Mouse (Mus musculus) megakaryocyte progenitor cell, adult 5-6 weeks (primary cell): Measurements from ENCODE around the gene Cblc. TPM values are rescaled to one million over a fixed set of nuclear protein-coding genes. Genes with fewer than 3 reads are reported as not detected.
"Not testable (repeated sequence)": the region's sequence is repeated elsewhere in the genome, so short reads cannot be mapped to it uniquely, and the experiment has no call there.

Source experiments
- ATAC-seq: replicated peaks from 2 replicates; pipeline ENCODE4 v1.8.0; 2016; ENCODE audit warnings: mild to moderate bottlenecking, moderate TSS enrichment, inconsistent platforms; ENCODE audit not compliant: poor library complexity
- total RNA-seq, 2 experiments: library from RNA; stranded (forward) in 1 of 2; stranded (reverse) in 1 of 2; fragments of 157-497, 149-512 nt in 1 of 2; fragments of 200-1000 nt in 1 of 2; gene quantifications; 2 replicates each; pipeline versions ENCODE4 v1.2.3 to v1.2.4; 2015 to 2017

Cblc gene
- total RNA-seq, 2 experiments from 2014 or later = not detected

DNA sequence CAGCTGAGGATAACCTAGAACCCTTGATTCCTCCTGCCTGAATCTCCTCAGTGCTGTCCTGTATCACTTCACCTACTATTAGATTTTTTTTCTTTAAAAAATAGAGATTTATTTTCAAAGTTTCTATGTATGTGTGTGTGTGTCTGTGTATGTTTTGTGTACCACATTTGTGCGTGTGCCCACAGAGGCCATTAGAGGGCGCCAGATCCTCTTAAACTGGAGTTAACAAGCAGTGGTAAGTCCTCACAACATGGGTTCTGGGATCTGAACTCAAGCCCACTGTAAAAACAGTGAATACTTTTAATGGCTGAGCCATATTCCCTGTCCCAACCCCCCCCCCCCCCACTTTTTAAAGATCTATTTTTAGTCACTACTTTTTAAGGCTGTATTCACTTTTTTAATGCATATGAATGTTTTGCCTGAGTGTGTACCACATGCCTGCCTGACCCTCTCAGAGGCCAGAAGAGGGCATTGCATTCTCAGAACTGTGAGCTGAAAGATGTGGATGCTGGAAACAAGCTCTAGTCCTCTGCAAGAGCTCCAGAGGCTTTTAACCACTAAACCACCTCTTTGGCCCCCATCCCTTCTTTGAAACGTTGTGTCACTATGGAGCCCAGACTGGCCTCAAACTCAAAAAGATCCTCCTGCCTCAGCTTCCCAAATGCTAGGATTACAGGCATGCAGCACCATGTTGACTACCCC lies 23.9 kb upstream of the Cblc start:
- no peak for ATAC-seq

DNA sequence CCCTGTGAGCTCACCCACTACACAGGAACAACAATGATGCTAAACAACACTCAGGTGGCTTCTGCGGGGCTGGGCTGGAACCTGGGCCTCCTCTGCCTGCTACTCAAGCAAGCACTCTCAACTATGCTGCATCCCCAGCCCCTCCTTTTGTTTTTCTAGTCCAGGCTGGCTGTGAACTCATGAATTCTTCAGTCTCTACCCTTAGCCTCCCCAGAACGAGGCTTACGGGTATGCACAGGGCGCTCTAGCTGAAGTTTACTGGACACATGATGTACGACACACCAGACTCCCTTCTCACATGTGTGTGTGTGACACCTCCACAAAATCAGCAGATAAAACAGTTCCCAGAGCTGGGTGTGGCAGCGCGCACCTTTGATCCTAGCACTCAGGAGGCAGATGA lies 22.3 kb upstream of the Cblc start:
- ATAC-seq = no peak

DNA sequence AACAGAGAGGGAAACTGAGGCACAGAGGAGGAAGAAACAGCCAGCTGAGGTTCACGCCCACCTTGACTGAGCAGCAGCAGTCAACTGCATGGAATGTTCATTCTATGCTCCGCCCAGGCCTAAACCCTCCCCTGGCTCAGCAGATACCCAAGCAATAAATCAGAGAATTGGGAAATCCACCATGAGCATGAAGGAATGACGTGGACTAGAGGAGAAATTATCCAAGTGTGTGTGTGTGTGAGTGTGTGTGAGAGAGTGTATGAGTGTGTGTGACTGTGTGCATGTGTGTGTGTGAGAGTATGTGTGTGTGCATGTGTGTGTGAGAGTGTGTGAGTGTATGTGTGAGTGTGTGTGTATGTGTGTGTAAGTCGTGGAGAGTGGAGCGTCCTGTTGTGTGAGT lies 21.8 kb upstream of the Cblc start:
- no peak for ATAC-seq

DNA sequence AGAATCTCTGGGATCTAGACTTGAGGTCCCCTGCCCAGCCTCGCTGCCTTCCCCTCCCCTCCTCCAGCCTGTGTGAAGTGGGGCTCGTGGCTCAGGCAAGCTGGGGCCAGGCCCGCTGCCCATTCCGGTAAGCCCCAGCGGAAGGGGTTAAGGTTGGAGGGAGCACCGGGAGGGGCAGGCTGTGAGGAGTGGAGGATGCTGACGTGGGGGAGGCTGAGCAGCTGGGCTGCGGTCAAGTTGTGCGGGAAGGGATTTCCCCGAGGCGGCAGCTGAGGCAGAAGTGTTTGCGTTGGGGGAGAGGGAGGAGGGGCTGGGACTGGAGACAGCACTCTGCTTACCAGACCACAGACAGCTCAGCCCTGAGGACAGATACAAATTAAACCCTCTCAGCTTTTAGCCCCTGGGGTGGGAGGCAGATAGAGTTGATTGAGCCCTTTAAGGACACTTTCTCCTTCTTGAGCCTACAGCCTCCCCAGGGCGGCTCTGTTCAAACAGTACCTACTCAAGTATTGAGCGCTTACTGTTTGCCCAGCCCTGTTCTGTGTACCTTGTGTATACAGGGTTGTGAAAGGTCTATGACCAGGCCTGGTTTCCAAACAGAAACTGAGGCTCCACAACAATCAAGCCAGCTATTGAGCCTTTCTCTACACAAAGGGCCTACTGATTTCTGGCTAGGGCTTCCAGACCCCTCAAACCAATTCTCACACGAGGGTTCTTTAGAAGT lies 20.9 kb upstream of the Cblc start:
- ATAC-seq = peak; percentile 74

DNA sequence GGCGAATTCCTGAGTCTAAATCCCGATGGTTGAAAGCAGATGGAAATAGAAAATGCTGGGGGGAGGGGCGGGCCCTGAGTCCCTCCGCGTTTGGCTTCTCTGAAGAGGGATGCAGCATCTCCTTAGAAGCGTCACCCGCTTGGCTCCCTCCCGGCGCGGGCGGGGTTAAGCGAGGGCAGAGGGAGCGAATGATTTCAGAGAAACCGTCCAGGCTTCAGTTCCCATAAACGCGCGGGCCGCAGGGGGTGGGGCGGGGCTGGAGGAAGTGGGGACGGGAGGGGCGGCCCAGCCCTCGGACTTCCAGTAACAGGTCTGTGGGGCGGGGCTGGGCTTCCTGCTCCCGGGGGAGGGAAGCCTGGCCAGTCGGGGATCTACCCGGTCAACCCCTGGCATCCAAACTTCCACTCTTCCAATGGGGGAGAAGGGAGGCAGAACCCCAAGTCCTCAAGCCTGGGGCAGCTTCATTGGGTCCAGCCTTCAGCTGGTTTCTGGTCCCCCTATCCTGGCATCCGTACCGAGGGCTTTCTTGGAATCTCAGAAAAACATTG lies 19.7 kb upstream of the Cblc start:
- peak; percentile 62 for ATAC-seq

DNA sequence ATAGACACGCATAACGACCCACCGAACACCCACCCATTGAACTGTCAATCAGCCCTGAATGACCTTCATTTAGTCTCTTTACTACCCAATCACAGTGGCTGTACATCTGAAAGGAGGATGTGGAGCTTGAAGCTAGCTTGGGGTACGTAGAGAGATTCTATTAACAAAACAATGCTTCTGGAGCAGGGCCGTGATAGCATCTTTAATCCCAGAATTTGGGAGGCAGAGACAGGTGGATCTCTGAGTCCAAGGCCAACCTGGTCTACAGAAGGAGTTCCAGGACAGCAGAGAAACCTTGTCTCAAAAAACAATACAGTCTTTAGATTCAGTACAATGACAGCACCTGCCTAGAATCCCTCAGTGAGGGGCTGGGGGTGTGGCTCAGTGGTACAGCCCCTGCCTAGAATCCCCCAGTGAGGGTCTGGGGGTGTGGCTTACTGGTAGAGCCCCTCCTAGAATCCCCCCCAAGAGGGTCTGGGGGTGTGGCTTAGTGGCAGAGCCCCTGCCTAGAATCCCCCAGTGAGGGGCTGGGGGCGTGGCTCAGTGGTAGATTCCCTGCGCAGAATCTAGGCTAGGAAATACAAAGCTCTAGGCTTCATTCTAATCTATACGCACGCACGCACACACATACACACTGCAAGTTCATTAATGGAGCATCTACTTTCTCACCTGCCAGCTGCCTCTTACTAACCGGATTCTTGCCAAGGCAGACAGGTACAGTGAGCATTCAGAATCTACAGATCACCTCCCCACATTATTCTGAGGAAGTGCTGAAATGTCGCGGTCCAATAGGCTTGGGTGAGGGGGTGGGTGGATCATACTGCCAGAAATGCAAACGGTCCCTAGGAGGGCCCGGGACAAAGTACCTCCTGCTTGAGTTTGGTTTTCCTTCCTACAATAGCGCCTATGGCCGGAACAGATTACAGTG lies 19.0 kb upstream of the Cblc start:
- peak; percentile 10 for ATAC-seq

DNA sequence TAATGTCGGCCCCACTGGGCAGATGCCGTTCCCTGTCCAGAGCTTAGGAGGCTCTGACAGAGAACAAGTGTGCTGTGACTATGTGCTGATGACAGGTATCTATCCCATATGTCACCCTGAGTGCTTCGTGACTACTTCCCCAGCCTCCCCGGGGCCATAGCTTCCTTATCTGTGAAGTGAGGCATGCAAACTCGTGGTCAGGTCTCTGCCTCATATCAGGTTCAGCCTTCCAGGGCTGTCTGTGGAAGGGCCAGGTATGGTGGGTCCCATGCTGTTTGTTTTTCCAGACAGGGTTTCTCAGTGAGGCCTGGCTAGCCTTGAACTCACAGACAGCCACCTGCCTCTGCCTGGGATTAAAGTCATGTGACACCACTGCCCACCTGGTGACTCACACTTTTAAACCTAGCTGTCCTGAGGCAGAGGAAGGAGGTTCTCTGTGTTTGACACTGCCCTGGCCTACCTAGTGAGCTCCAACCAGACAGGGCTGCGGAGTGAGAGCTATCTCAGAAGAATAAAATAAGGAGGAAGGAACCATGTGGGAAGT lies 17.0 kb upstream of the Cblc start:
- no peak for ATAC-seq

DNA sequence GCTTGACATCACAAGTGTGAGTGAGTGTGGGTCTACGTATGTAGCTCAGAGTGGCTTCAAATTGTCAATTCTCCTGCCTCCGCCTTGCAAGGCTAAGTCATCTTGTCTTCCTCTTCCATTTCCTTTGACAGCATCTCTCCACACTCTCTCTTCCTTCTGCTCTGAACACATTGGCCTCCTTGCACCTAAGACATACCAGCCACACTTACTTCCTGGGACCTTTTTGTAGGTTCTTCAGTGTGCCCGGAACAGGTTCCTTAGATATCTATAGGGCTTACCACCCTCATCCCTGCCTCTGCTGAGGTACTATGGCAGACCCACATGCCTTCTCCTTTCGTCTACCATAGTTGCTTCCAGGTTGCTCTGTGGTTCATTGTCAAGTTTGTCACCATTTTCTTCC lies 16.6 kb upstream of the Cblc start:
- ATAC-seq = no peak

DNA sequence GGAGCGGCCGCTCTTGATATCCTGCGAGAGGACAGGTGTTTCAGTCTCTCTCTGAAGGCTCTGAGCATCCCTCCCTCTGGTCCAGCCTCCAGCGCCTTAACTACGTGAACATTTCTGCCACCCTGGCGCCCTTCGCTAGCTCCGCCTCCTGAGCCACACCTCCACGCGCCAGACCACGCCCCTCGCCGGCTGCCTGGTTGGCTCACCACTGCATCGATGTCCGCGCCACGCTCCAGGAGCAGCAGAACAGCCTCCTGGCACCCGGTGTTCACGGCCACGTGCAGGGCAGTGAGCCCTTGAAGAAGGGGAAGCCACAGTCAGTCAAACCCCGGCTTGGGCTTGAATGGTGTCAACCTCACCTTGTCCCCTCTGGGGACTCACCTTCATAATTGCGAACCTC lies 14.5 kb upstream of the Cblc start:
- ATAC-seq = no peak

DNA sequence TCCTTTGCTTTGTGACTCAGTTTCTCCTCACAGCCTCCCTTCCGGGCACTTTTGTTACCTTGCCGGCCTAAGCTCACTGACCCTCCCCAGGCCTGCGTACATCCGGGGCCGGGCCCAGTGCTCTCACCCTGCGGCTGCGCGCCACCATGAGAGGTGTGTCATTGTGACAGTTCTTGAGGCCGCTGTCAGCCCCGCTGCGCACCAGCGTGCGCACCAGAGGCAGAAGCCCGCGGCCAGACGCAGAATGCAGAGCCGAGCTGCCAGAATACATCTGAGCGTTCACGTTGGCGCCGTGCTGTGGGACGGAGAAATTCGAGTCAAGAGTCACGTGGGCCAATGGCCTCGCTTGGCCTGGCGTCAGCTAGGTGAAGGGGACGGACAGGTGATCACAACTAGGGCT lies 12.8 kb upstream of the Cblc start:
- ATAC-seq = no peak

DNA sequence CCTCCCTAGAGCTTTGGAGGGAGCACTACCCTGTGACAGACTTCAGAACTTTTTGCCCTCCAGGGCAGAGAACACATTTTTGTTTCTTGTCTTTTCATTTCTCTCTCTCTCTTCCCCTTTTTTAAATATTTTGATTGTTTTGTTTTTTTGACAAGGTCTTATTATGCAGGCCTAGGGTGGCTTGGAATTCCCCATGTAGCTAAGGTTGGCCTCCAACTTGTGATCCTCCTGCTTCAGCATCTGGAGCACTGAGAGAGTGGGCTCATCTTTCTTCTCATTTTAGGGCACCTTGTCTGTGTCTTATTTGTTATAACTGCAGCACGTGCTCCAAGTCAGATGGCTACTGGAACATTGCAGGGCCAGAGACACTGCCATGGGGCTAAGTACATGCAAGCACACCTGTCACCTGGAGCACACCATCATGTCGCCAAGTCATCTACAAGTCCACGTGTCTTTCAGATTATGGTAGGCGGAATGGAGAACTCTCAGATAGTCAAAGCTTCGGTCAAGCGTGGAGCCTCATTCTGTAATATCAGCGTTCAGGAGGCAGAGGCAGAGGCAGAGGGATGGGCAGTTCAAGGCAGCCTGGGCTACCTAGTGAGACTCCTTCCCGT lies 9.9 kb upstream of the Cblc start:
- no peak for ATAC-seq

DNA sequence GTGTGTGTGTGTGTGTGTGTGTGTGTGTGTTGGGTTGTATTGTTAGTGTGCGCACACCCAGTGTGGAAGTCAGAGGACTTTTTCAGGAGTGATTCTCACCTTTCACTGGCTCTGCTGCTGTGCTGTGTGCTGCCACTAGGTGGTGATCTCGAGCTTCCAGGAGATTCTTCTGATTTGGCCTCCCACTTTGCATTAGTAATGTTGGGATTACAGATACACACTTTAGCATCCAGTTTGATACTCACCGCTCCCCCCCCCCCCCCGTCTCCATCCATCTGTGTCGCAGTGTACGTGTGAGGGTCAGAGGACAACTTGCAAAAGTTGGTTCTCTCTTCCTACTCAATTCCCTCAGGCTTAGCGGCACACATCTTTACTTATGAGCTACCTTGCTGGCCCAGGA lies 6.4 kb upstream of the Cblc start:
- peak; percentile 89 for ATAC-seq

DNA sequence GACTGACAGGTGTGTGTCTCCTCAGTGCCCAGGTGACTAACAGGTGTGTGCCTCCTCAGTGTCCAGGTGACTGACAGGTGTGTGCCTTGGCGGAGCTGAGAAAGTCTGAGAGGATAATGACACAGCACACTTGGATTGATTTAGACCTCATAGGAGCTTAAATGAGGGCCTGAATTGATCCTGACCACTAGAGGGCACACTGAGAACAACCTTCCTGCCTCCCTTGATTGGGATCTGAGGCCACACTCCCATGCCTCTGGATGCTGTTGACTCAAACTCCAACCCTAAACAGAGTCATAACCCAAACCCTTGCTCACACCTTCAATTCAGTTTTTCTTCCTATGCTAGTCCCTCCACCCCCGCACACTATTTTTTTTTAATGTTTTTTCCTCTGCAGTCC lies 4.2 kb upstream of the Cblc start:
- ATAC-seq = peak; percentile 82

DNA sequence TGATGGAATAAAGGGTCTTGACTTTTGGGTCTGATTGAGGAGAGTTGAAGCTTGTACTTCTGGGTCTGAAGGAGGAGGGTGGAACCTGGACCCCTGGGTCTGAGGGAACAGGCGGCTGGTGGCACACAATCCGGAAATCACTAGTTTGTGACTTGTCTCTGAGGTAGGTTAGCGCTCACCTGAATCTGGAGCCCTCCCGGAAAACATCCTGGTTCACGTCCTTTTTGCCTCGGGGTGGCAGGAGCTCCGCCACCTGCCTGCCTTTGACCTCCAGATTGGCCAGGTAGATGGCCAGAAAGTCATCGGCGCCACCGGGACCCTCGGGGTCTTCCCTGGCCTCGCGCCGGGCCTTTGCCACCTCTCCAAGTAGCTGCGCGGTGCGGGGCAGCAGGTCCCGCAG lies 355 bp downstream of the Cblc start:
- ATAC-seq = no peak

DNA sequence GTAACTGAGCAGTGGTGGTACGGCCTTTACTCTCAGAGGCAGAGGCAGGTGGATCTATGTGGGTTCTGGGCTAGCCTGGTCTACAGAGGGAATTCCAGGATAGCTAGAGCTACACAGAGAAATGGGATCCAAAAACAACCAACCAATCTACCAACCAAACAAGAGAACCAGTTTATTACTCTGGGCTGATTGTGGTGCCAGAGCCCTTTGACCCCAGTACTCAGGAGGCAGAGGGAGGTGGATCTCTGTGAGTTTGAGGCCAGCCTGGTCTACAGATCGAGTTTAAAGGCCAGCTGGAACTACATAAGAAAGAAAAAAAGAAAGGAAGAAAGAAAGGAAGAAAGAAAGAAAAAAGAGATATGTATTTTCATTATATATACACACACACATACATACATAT lies 1.4 kb downstream of the Cblc start:
- ATAC-seq = no peak

DNA sequence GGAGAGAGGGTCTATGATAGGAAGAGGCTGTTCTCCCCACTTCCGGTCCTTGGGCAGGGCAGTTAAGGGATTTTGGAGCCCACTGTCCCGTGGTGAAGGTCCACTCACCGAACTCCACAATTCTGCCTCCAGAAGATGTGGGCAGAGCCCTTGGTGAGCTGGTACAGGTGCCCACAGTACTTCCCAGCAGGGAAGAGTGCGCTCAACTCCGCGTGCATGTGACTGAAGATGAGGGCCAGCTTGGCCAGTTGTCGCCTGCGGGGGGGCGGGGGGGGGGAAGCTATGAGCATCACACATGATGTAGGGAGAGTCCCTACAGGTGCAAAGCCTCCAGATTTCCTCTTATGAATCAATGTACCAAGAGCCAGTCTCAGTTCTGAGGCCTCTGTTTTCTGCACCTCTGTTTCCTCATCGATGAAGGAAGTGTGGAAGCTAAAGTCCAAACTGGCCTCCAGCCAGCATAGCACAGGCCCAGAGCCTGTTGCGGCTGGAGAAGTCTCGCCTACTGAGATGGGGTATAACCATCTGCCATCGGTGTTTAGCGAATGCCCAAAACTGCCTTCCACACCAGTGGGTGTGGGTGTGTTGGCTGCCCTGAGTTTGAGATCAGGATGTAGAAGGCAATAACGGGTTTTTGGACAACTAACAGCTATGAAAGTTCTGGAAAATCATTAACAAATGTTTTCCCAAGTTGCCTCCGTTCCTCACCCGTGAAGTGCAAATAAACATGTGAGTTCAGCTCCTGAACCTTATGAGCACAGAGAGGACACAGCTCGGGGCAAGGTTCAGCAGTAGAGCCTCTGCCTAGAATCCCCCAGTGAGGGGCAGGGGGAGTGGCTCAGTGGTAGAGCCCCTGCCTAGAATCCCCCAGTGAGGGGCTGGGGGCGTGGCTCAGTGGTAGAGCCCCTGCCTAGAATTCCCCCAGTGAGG lies 3.6 kb downstream of the Cblc start:
- no peak for ATAC-seq

DNA sequence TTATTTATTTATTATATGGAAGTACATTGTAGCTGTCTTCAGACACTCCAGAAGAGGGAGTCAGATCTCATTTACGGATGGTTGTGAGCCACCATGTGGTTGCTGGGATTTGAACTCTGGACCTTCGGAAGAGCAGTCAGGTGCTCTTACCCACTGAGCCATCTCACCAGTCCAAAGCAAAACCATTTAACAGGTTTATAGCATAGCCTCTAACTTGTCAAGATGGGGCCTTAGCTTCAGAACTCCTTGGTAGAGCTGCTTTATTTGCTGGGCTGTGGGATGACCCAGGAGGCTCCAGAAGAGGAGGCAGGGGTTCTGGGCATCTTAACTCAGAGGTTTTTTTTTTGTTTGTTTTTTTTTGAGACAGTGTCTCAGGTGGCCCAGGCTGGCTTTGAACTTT lies 5.1 kb downstream of the Cblc start:
- ATAC-seq = not testable (repeated sequence)

DNA sequence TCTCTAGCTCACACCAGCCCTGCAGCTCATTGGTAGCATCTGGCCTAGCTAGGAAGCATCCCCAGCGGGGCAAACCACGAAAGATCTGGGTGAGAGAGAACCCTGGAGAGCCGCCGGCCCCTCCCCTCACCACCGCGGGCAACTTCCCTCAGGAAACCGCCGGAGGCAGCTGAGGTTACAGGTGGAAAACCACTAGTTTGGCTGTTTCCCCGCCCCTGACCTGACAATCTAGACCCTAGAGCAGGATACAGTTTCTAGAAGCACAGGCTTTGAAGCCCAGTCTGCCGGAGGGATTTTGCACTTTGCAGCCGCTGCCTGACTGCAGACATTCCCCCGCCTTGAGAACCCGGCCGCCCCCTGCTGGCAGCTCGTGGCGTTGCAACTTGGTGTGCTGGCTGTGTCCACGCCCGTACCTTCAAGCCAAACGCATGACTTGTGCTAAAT lies 6.7 kb downstream of the Cblc start:
- peak; percentile 93 for ATAC-seq

DNA sequence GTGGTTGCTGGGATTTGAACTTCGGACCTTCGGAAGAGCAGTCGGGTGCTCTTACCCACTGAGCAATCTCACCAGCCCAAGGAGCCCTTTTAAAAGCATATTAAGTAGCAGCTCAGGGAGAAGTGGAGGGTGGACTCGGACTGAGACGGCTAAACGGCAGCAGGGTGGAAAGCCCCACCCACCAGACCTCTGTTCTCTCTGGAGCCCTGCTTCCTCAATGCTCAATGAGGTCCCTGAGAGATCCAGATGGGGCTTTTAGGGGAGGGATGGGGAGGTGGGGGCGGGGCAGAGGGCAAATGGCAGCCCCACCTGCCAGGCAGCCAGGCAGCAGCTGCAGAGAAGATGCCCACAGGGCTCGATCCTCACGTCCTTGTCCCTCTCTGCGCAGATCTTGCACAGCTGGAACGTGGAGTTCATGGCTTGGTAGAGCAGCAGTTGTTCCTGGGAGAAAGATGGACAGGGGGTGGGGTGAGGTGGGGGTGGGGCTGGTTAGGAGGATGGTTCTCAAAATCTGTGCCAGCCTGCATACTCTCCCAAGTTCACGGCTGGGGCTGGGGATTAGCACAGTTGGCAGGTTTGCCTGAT lies 10.6 kb downstream of the Cblc start:
- ATAC-seq = no peak
